Mouse (Mus musculus) C2C12 (cell line): ENCODE results near the gene Lrrc75b.

ENCODE experiments used
- CTCF ChIP-seq: IDR thresholded peaks from one replicate; pipeline ENCODE4 v1.5.1; 2011; ENCODE audit not compliant: control insufficient read depth, insufficient read depth, insufficient read length
- MYOD1 ChIP-seq: IDR thresholded peaks from one replicate; pipeline ENCODE4 v1.6.1; 2011; ENCODE audit warnings: low read depth; ENCODE audit not compliant: control insufficient read depth, insufficient read length

DNA sequence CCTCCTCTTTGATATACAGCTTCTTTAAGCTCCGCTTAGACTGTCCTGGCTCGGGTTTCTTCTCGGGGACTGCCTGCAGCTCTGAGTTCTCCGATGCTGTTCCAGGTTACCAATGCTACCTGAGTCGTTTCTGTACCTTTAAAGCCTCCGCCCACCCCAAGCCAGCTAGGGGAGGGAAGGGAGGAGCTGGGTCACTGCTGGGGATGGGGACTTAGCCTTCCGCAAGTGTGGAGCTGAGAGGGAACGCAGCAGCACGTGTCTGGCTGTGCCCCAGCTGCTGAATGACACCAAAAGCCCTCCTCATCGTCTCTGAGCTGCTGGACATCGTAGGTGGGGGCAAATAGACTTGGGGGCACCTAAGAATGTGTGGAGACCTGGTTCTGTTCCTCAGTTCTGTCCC lies 8.3 kb upstream of the Lrrc75b start:
- no peak for TF ChIP-seq MYOD1
- no peak for TF ChIP-seq CTCF
